Mouse (Mus musculus) monocyte, adult 2 months (primary cell): ENCODE results near the gene Aldh2.

Experiments used
- DNase-seq, 2 experiments: peaks; one replicate each; pipeline ENCODE4 v3.0.0; 2022; ENCODE audit warnings: low spot score in 2 of 2, low read depth in 1 of 2

Gene Aldh2

GRCm38 (mm10) chr5:121596226-121596625, 2.6 kb upstream of the Aldh2 start:
- no peak for DNase-seq

GRCm38 (mm10) chr5:121595758-121596157, 2.1 kb upstream of the Aldh2 start:
- DNase-seq = no peak

GRCm38 (mm10) chr5:121594714-121595313, 1.2 kb upstream of the Aldh2 start:
- DNase-seq = no peak

- DNase-seq = no peak
These were observed 712 bp downstream of the Aldh2 start for GRCm38 (mm10) chr5:121592816-121593407.

- no peak for DNase-seq
These were observed 1.4 kb downstream of the Aldh2 start for GRCm38 (mm10) chr5:121592064-121592815.

GRCm38 (mm10) chr5:121591417-121592063, 2.1 kb downstream of the Aldh2 start:
- DNase-seq = no peak

GRCm38 (mm10) chr5:121589928-121590327, 3.7 kb downstream of the Aldh2 start:
- no peak for DNase-seq

GRCm38 (mm10) chr5:121586400-121587039, 7.1 kb downstream of the Aldh2 start:
- no peak for DNase-seq

GRCm38 (mm10) chr5:121585699-121586098, 7.9 kb downstream of the Aldh2 start:
- no peak for DNase-seq

- no peak for DNase-seq
These were observed 8.6 kb downstream of the Aldh2 start for GRCm38 (mm10) chr5:121585005-121585404.

GRCm38 (mm10) chr5:121583765-121584501, 9.7 kb downstream of the Aldh2 start:
- peak; percentile 37 to 59 for DNase-seq

GRCm38 (mm10) chr5:121581945-121582344, 11.7 kb downstream of the Aldh2 start:
- DNase-seq = no peak

- DNase-seq = no peak
These were observed 16.6 kb downstream of the Aldh2 start for GRCm38 (mm10) chr5:121576927-121577488.

- no peak for DNase-seq
These were observed 17.8 kb downstream of the Aldh2 start for GRCm38 (mm10) chr5:121575867-121576266.

GRCm38 (mm10) chr5:121574145-121574544, 19.5 kb downstream of the Aldh2 start:
- no peak for DNase-seq

- DNase-seq = no peak
These were observed 22.8 kb downstream of the Aldh2 start for GRCm38 (mm10) chr5:121570787-121571186.

- no peak for DNase-seq
These were observed 23.7 kb downstream of the Aldh2 start for GRCm38 (mm10) chr5:121569881-121570420.

- DNase-seq = no peak
These were observed 27.5 kb downstream of the Aldh2 start for GRCm38 (mm10) chr5:121566035-121566681.

GRCm38 (mm10) chr5:121564468-121564895, 29.1 kb downstream of the Aldh2 start:
- peak; percentile 68 to 86 for DNase-seq
